Mouse (Mus musculus): ENCODE results near the gene Mastl. TPM values are rescaled to one million over a fixed set of nuclear protein-coding genes. Genes with fewer than 3 reads are reported as not detected.
A peak's percentile ranks its signal among the peaks of the same experiment; 100 is the strongest.

The Mastl gene
- 16.2 and 17.7 TPM in 2 replicates for polyA plus RNA-seq (2014; fragmentation: Nextera tagmentation; extraction: Ambion mirVana)

GRCm38 (mm10) chr2:23155777-23156607 lies at the start of gene Mastl, which contains the start of gene Yme1l1:
TSS of gene Mastl (minus strand) at chr2:23156024.
TSS of gene Yme1l1 (plus strand) at chr2:23156369.
- Histone ChIP-seq H3K4me3 (ENCODE audit: low read depth, low read length) (peak within 1 kb of the TSS; percentile 78), H3K4me1 (replicated peaks; ENCODE audit: control insufficient read depth, insufficient read depth, low read length) (peaks cover 2% of the 10 kb centered on the region; the same call in 1 of the 2 replicates), H3K9ac (ENCODE audit: low read length) (peak within 1 kb of the TSS; percentile 82), H3K4me2 (ENCODE audit: low read depth, low read length, severe bottlenecking) (peak within 1 kb of the TSS; percentile 77), H3K27me3 (ENCODE audit: control insufficient read depth, insufficient read depth, low read length) (no peaks in the 10 kb centered on the region), H3K9me3 (ENCODE audit: control insufficient read depth, low read length) (no peaks in the 10 kb centered on the region), H3K27ac (ENCODE audit: low read depth, low read length) (peak within 1 kb of the TSS; percentile 97), H3K36me3 (ENCODE audit: control insufficient read depth, insufficient read depth, low read length) (no peaks in the 10 kb centered on the region; the same call in 1 of the 2 replicates)
- DNase-seq (ENCODE audit: low spot score) (peak; percentile 98), ATAC-seq (replicated peaks; ENCODE audit: low FRiP score) (peak; percentile 99)
- WGBS: under 1% methylated on average over 61 of the region's 61 CpGs

DNA sequence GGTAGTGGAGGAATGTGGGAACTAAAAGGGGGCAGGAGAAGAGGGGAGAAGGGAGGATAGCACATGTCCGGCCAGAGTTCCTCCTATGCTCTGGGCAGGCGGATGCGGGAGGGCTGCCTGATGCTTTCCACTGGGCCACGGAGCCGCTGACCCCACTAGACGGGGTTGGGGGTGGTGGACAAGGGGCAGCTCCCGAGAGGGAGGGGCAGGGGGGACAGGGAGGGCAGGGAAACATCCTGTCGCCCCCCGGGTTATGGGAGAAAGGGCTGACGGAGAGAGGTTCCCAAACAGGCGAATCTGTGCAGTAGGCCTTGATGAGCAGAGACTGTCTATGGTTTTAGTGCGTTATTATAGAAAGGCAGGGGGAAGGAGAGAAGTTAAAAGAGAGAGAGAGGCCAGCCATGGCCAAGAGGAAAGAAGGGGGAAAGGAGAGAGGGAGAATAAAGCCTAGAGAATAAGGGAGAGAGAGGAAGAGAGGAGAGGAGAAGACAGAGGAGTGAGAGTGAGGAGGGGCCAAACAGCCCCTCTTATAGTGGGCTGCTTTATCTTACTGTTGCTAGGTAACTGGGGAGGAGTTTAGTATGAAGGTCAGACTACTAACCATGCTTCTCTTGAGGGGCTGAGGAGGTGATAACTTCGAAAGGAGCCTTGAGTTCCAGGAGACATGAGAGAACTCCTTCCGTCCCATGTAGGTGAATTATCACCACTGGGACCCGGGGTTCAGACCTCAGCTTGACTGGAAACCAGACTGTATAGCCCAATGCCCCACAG lies 47.3 kb upstream of the Mastl start:
- Histone ChIP-seq H3K4me3 (ENCODE audit: low read depth, low read length) (no peak overlapping the region), H3K27me3 (ENCODE audit: control insufficient read depth, insufficient read depth, low read length) (no peaks in the 10 kb centered on the region), H3K9ac (ENCODE audit: low read length) (no peak overlapping the region), H3K9me3 (ENCODE audit: control insufficient read depth, low read length) (no peaks in the 10 kb centered on the region), H3K4me1 (replicated peaks; ENCODE audit: control insufficient read depth, insufficient read depth, low read length) (no peaks in the 10 kb centered on the region), H3K36me3 (ENCODE audit: control insufficient read depth, insufficient read depth, low read length) (no peaks in the 10 kb centered on the region; the same call in 1 of the 2 replicates), H3K27ac (ENCODE audit: low read depth, low read length) (no peak overlapping the region), H3K4me2 (ENCODE audit: low read depth, low read length, severe bottlenecking) (no peak overlapping the region)
- ATAC-seq (replicated peaks; ENCODE audit: low FRiP score) (no peak), DNase-seq (ENCODE audit: low spot score) (no peak)
- WGBS: 68% methylated on average over 15 of the region's 15 CpGs

DNA sequence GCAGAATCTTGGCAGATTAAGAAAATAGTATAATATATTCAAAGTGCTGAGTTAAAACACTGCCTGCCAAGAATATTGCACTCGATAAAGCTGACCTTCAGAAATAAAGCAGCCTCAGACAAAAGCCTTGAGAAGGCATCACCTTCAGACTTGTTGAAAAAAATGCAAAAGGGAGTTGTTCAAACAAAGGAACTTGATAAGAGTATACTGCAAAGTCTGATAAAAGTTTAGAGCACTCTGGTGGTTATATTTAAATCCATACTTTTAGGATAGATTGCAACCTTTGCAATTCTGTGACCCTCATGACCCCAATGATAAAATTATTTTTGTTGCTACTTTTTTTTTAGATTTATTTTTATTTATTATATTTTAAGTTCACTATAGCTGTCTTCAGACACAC lies 45.2 kb upstream of the Mastl start:
- Histone ChIP-seq H3K36me3 (ENCODE audit: control insufficient read depth, insufficient read depth, low read length) (peaks cover 3% of the 10 kb centered on the region; the same call in 1 of the 2 replicates), H3K9me3 (ENCODE audit: control insufficient read depth, low read length) (no peaks in the 10 kb centered on the region), H3K27me3 (ENCODE audit: control insufficient read depth, insufficient read depth, low read length) (no peaks in the 10 kb centered on the region), H3K27ac (ENCODE audit: low read depth, low read length) (no peak overlapping the region), H3K4me2 (ENCODE audit: low read depth, low read length, severe bottlenecking) (no peak overlapping the region), H3K4me3 (ENCODE audit: low read depth, low read length) (no peak overlapping the region), H3K9ac (ENCODE audit: low read length) (no peak overlapping the region), H3K4me1 (replicated peaks; ENCODE audit: control insufficient read depth, insufficient read depth, low read length) (no peaks in the 10 kb centered on the region)
- WGBS: 92% methylated on average over 1 of the region's 1 CpGs
- ATAC-seq (replicated peaks; ENCODE audit: low FRiP score): no peak
- DNase-seq (ENCODE audit: low spot score): no peak

DNA sequence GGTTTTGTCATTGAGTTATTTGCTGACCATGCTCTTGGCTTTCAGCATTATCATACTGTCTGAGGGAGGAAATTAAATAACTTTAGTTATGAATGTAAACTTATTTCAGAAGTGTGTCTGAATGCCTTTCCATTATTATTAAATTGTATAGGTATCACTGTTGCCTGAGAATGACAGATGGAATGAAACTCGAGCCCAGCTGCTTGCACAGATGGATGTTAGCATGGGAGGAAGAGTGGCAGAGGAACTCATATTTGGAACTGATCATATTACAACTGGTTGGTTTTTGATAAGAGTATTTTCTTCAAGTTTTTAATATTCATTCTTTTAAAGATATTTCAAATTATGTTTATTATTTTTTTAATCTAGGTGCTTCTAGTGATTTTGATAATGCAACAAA lies 38.5 kb upstream of the Mastl start:
- 89% methylated on average over 1 of the region's 1 CpGs for WGBS
- DNase-seq (ENCODE audit: low spot score) (no peak), ATAC-seq (replicated peaks; ENCODE audit: low FRiP score) (no peak)
- H3K4me2 ChIP-seq (ENCODE audit: low read depth, low read length, severe bottlenecking): no peak overlapping the region
- no peak overlapping the region for H3K9ac ChIP-seq (ENCODE audit: low read length)
- H3K4me1 ChIP-seq (replicated peaks; ENCODE audit: control insufficient read depth, insufficient read depth, low read length): no peaks in the 10 kb centered on the region
- no peaks in the 10 kb centered on the region for H3K9me3 ChIP-seq (ENCODE audit: control insufficient read depth, low read length)
- peaks cover 5% of the 10 kb centered on the region; the same call in 1 of the 2 replicates for H3K36me3 ChIP-seq (ENCODE audit: control insufficient read depth, insufficient read depth, low read length)
- no peak overlapping the region for H3K4me3 ChIP-seq (ENCODE audit: low read depth, low read length)
- H3K27ac ChIP-seq (ENCODE audit: low read depth, low read length): no peak overlapping the region
- H3K27me3 ChIP-seq (ENCODE audit: control insufficient read depth, insufficient read depth, low read length): no peaks in the 10 kb centered on the region

- H3K36me3 ChIP-seq (ENCODE audit: control insufficient read depth, insufficient read depth, low read length): peaks cover 3% of the 10 kb centered on the region; the same call in 1 of the 2 replicates
- 82% methylated on average over 3 of the region's 3 CpGs for WGBS
These were observed 16.5 kb upstream of the Mastl start for GRCm38 (mm10) chr2:23172305-23172704.

DNA sequence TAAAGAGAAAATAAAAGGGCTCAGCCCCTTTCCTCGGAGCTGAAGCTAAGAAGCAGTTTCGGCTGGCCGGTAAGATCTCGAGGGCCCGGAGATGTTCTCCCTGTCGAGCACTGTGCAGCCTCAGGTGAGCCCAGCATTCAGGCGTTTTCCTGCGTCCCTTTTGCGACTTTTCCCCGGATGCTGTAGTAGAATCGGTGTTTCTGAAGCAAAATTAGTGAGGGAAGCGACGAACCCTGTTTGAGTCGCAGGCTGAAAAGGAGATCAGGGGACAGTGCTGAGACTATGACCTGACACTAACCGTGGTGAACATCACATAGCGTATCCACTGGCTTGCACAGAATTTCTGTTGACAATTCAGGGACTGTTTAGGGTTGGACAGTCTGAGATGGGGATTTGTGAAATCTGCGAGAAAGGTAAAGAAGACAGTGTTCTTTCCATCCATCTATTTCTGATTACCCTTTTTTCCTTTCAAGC lies 821 bp upstream of the Mastl start:
- Histone ChIP-seq H3K9me3 (ENCODE audit: control insufficient read depth, low read length) (no peaks in the 10 kb centered on the region), H3K36me3 (ENCODE audit: control insufficient read depth, insufficient read depth, low read length) (no peaks in the 10 kb centered on the region; the same call in 1 of the 2 replicates), H3K9ac (ENCODE audit: low read length) (peak overlapping the region; percentile 82), H3K27ac (ENCODE audit: low read depth, low read length) (peak overlapping the region; percentile 97), H3K4me1 (replicated peaks; ENCODE audit: control insufficient read depth, insufficient read depth, low read length) (peaks cover 2% of the 10 kb centered on the region; the same call in 1 of the 2 replicates), H3K27me3 (ENCODE audit: control insufficient read depth, insufficient read depth, low read length) (no peaks in the 10 kb centered on the region), H3K4me3 (ENCODE audit: low read depth, low read length) (peak overlapping the region; percentile 78), H3K4me2 (ENCODE audit: low read depth, low read length, severe bottlenecking) (peak overlapping the region; percentile 77; the same call in 1 of the 2 replicates)
- ATAC-seq (replicated peaks; ENCODE audit: low FRiP score) (peak; percentile 29), DNase-seq (ENCODE audit: low spot score) (no peak)
- under 1% methylated on average over 17 of the region's 17 CpGs for WGBS

More at GRCm38 (mm10) chr2:23172305-23172704, 16.5 kb upstream of the Mastl start:
- no peaks in the 10 kb centered on the region for H3K4me1 ChIP-seq (replicated peaks; ENCODE audit: control insufficient read depth, insufficient read depth, low read length)
- no peak overlapping the region for H3K4me2 ChIP-seq (ENCODE audit: low read depth, low read length, severe bottlenecking)
- no peaks in the 10 kb centered on the region for H3K27me3 ChIP-seq (ENCODE audit: control insufficient read depth, insufficient read depth, low read length)
- no peak for DNase-seq (ENCODE audit: low spot score)
- H3K27ac ChIP-seq (ENCODE audit: low read depth, low read length): no peak overlapping the region
- H3K9ac ChIP-seq (ENCODE audit: low read length): no peak overlapping the region
- no peak for ATAC-seq (replicated peaks; ENCODE audit: low FRiP score)
- H3K9me3 ChIP-seq (ENCODE audit: control insufficient read depth, low read length): no peaks in the 10 kb centered on the region
- H3K4me3 ChIP-seq (ENCODE audit: low read depth, low read length): no peak overlapping the region

GRCm38 (mm10) chr2:23155199-23155621 lies 614 bp downstream of the Mastl start:
- Histone ChIP-seq H3K4me1 (replicated peaks; ENCODE audit: control insufficient read depth, insufficient read depth, low read length) (peaks cover 2% of the 10 kb centered on the region; the same call in 1 of the 2 replicates), H3K4me2 (ENCODE audit: low read depth, low read length, severe bottlenecking) (peak overlapping the region; percentile 77), H3K27ac (ENCODE audit: low read depth, low read length) (peak overlapping the region; percentile 97), H3K4me3 (ENCODE audit: low read depth, low read length) (peak overlapping the region; percentile 78), H3K27me3 (ENCODE audit: control insufficient read depth, insufficient read depth, low read length) (no peaks in the 10 kb centered on the region), H3K36me3 (ENCODE audit: control insufficient read depth, insufficient read depth, low read length) (no peaks in the 10 kb centered on the region; the same call in 1 of the 2 replicates), H3K9me3 (ENCODE audit: control insufficient read depth, low read length) (no peaks in the 10 kb centered on the region), H3K9ac (ENCODE audit: low read length) (peak overlapping the region; percentile 82)
- DNase-seq (ENCODE audit: low spot score): no peak
- ATAC-seq (replicated peaks; ENCODE audit: low FRiP score): peak; percentile 39
- WGBS: 7% methylated on average over 5 of the region's 5 CpGs

DNA sequence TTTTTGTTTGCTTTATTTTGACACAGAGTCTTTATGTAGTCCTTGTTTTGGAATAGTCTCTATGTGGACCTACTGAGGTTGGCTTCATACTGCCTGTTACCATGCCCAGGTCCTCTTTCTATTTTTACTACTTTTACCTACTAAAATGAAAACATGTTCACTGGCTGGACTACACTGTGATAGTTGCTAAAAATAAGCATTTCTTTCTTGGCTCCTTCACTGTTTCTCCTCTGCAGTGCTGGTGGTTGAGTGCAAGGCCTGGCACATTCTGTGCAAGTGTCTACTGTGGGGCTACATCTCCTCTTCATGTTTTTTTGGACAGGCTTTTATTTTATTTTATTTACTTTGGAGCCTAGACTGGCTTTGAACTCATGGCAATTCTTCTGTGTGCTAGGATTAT lies 36.3 kb downstream of the Mastl start:
- Histone ChIP-seq H3K4me2 (ENCODE audit: low read depth, low read length, severe bottlenecking) (no peak overlapping the region), H3K9me3 (ENCODE audit: control insufficient read depth, low read length) (no peaks in the 10 kb centered on the region), H3K36me3 (ENCODE audit: control insufficient read depth, insufficient read depth, low read length) (no peaks in the 10 kb centered on the region; the same call in 1 of the 2 replicates), H3K27me3 (ENCODE audit: control insufficient read depth, insufficient read depth, low read length) (no peaks in the 10 kb centered on the region), H3K4me1 (replicated peaks; ENCODE audit: control insufficient read depth, insufficient read depth, low read length) (no peaks in the 10 kb centered on the region), H3K9ac (ENCODE audit: low read length) (no peak overlapping the region), H3K27ac (ENCODE audit: low read depth, low read length) (no peak overlapping the region), H3K4me3 (ENCODE audit: low read depth, low read length) (no peak overlapping the region)
- ATAC-seq (replicated peaks; ENCODE audit: low FRiP score) (no peak), DNase-seq (ENCODE audit: low spot score) (no peak)
